Mouse (Mus musculus): Measurements from ENCODE around the gene Dmrt2. TPM values are rescaled to one million over a fixed set of nuclear protein-coding genes. Genes with fewer than 3 reads are reported as not detected.
A peak's percentile ranks its signal among the peaks of the same experiment; 100 is the strongest.

Dmrt2 gene
- total RNA-seq (2017), result 0.25 TPM in 1 of 2 replicates, not detected in the other

DNA sequence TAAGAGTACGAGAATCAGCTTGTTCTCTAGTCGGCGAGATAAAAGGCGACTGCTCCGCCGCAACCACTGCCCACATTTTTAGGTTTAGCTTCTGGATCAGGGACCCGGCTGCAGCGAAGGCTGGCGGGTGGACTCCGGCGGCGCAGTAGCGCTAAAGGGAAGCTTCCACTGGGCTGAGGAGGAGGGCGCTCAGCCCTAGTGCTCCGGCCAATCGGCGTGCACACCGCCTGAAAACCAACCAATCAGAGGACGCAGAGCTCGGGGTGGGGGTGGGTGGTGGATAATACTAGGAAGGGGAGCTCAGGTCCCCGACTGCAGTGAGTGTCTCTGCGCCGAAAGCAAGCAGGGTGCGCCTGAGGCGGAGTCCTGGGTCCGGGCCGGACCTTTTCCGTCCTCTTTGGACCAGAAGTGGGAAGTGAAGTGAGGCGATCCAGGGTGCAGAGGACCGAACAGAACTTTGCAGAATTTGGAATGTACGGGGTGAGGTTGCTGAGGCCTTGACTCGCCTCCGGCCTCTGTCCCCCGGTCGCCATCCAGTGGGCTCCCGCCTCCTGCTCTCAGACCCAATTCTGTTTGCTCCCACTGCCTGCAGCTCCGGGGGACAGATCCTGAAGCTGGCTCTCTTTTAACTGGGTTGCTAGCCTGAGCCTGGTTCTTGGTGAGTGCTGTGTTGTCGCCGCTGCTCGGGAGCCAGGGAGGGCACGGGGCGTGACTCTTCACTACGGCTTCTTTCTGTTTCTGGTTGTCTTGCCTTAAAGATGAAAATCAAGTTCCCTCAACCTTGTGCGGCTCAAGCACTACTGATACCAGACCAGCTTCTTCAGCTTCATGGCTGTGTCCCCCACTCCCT is at the start of gene Dmrt2:
Dmrt2 (plus strand) TSS at position 311 of the 850 bp plus-strand sequence.
- no peak for ATAC-seq (ENCODE audit: extremely low read depth, insufficient number of reproducible peaks, low FRiP score, poor library complexity, severe bottlenecking)

DNA sequence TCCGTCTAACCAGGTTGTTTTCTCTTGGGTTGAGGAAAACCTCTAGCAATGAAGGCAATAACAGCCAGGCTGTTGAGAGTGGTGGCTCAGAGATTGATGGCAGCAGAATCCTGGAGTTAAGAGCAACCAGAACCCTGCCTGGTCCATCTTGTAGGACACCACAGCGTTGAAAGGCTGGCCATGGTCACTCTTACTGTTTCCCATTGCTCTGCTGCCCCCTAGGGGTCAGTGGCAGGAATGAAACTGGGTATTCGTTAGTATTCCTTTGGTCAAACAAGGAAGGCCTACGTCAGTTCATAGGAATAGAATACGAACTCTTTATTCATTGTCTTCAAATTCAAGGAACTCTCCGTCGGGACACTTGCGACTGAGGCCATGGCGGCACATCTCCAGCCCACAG is 43.7 kb upstream of the Dmrt2 start:
- ATAC-seq (ENCODE audit: extremely low read depth, insufficient number of reproducible peaks, low FRiP score, poor library complexity, severe bottlenecking), result peak; percentile 48; the same call in 1 of the 2 replicates

DNA sequence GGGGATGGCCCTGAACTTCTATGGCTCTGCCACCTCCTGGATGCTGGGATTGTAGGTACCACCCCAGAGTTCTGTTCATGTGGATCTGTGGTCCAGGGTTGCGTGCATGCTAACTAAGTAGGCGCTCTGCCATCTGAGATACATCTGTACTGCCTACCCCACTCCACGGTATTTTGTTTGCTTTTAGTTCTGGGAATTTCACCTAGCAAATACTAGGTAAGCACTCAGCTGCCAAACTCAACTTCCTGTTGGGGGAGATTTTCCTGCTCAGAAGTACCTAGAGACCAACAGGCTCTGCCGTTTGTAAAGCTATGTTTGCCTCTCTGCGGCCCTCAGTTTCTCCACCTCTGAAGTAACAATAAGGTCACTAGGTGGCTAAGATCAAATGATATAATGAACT is 37.1 kb upstream of the Dmrt2 start:
- no peak for ATAC-seq (ENCODE audit: extremely low read depth, insufficient number of reproducible peaks, low FRiP score, poor library complexity, severe bottlenecking)

DNA sequence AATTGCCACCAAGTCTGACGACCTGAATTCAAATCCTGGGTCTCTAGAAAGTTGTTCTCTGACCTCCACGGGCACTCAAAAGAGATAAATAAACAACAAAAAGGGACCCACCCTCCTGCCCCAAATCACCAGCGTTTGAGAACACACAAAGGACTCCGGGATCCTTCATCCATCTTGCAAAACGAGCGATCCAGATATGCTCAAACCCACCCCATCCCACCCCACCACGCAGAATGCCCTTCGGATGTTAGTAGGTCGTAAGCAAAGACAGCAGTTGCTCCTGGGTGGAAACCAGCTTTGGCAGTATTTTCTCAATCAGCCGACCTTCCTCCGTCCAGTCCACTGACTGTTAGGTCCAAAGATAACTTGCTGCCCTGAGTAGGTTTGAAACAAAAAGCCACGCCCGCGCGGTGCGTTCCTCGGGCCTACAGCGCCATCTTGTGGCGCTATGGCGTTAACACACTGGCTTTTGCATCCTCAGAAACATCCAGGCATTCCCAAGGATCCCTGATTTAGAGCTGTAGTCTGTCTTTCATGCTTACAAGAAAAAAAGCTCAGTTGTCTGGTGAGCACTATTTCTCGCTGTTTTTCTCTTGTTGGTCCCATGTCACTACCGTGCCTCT is 36.5 kb upstream of the Dmrt2 start:
- no peak for ATAC-seq (ENCODE audit: extremely low read depth, insufficient number of reproducible peaks, low FRiP score, poor library complexity, severe bottlenecking)

DNA sequence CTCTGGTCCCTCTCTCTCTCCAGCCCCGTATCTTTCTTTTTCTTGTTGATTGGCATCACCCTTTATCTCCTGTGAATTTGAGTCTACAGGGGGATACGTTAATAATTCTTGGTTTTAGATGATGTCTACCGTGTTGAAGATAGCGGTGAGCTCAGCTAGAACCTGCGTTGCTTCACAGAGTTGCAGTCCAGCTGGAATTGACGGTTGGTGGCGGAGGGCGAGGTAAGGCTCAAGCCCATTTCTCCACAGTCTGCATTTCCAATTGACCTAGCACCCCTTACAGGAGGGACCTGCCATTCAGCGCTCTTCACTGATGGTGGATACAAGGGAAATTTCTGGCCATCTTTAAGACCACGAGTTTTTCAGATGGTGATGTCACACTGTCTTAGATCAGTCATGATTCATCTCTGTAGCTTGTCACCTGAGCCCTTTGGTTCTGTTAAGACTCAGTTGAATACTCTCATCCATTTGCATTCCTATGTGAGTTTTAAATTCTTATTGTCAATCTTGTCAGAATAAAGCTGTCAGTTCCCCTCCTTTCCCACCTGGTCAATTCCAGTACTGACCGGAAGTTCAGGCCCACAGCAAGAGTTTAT is 33.3 kb upstream of the Dmrt2 start:
- no peak for ATAC-seq (ENCODE audit: extremely low read depth, insufficient number of reproducible peaks, low FRiP score, poor library complexity, severe bottlenecking)

DNA sequence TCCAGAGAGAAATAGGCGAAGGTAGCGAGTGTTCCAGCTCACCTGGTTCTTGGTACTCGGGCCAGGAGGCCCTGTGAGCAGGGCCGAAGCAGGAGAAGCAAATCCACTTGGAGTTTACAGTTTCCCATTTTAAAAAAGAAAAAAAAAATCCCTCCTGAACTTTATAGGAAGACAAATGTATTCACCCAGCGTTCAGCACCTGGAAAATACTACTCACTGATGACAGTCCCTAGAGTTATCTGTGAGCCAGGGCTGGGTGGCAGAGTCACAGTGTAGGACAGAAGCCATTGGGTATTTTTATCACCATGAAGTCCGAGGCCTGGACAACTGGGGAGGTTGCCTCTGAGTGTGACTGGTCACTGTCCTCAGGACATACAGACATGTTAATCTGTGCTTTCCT is 30.4 kb upstream of the Dmrt2 start:
- no peak for ATAC-seq (ENCODE audit: extremely low read depth, insufficient number of reproducible peaks, low FRiP score, poor library complexity, severe bottlenecking)

DNA sequence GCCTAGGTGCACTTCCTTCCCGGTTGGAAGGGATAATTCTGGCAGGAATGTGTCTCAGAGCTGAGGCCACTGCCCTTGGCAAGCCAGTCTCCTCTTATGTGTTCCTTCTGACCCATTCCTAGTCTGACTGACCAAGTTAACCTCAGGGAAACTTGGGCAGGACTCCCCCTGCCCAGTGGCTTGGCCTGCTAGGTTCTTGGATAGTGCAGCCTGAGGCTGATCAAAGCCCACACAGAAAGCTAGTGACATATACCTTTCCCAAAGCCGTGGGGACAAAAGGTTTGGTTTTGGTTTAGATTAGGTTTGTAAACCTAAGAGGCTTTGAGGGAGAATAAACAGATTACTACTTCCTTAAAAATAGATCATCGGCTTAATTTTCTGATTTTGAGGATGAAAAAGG is 25.1 kb upstream of the Dmrt2 start:
- ATAC-seq (ENCODE audit: extremely low read depth, insufficient number of reproducible peaks, low FRiP score, poor library complexity, severe bottlenecking), result no peak

DNA sequence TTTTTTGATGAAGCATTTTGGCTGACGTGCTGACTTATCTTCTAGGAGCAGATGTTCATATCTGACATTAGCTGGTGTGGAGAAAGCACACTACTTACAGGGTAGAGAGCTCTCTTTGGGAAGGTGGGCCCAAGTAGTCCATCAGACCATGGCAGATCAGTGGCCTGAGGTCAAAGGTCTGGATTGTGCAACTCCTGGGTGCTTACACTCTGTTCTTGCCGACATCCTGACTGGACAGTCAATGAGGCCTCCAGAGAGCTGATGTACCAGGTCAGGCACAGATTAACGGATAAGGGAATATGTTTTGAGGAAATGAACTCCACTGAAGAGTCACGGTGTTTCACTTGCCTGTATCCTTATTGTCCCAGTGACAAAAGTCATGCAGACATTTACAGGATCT is 23.5 kb upstream of the Dmrt2 start:
- no peak for ATAC-seq (ENCODE audit: extremely low read depth, insufficient number of reproducible peaks, low FRiP score, poor library complexity, severe bottlenecking)

DNA sequence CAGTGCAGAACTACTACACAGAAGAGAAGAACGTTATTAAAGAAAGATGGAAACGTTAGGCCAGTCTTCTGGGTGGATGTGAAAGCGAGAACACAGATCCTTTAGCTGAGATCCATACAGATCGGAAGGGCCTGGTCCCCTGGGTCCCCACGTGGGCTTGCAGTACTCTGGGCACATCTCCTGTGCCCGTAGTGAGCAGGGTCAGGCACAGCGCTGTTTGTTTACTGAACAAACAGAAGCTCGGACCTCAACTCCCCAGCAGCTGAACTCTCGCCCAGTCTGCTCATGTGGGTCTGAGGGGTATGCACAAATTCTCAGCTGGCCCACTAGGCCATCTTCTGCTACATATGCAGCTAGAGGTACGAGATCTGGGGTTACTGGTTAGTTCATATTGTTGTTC is 21.7 kb upstream of the Dmrt2 start:
- ATAC-seq (ENCODE audit: extremely low read depth, insufficient number of reproducible peaks, low FRiP score, poor library complexity, severe bottlenecking), result no peak

DNA sequence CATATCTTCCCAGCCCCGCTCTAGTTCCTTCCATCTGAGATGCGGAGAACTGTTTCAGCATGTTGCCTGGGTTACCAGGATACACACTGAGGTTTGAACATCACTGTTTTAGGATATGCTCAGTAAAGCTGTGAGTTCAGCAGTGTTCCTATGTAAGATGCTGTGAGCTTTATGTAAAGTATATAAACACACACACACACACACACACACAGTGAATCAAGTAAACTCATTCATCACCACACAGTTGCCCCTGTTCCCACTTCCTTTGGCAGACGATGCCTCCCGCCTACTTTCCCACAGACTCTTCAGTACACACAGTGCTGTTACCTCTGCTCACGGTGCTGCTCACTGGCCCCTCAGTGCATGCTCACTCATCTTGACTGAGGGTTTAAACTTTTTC is 19.7 kb upstream of the Dmrt2 start:
- no peak for ATAC-seq (ENCODE audit: extremely low read depth, insufficient number of reproducible peaks, low FRiP score, poor library complexity, severe bottlenecking)

DNA sequence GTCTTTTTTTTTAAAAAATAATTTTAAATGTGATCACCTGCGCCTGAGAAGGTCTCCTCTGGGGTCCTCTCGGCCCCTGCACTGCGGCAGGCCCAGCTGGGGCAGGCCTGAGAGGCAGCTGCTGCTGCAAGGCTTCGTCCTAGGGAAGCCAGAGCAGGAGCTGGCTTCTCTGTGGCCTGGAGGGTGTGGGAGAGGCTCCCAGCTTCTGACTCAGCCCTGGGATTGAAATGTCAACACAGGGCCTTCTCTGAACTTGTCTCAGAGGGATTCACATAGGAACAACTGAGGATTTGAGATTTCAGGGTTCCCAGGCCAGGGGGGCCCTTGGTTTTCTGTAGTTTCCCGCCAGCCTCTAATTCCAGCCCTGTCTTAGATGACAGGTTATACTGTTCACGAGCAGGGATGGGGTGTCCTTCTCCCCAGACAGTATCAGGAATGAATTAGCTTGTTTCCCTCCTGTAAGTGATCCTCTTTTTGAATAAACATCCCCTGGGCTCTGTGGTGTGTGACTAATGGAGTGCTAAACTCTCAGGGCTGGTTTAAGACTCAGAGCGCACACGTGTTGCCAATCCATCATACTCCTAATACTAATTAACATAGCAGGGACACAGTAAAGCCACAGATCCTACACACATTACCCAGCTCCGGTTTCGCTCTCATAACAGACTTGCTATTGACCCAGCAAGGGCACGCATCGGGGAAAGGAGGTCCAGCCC is 18.0 kb upstream of the Dmrt2 start:
- no peak for ATAC-seq (ENCODE audit: extremely low read depth, insufficient number of reproducible peaks, low FRiP score, poor library complexity, severe bottlenecking)

DNA sequence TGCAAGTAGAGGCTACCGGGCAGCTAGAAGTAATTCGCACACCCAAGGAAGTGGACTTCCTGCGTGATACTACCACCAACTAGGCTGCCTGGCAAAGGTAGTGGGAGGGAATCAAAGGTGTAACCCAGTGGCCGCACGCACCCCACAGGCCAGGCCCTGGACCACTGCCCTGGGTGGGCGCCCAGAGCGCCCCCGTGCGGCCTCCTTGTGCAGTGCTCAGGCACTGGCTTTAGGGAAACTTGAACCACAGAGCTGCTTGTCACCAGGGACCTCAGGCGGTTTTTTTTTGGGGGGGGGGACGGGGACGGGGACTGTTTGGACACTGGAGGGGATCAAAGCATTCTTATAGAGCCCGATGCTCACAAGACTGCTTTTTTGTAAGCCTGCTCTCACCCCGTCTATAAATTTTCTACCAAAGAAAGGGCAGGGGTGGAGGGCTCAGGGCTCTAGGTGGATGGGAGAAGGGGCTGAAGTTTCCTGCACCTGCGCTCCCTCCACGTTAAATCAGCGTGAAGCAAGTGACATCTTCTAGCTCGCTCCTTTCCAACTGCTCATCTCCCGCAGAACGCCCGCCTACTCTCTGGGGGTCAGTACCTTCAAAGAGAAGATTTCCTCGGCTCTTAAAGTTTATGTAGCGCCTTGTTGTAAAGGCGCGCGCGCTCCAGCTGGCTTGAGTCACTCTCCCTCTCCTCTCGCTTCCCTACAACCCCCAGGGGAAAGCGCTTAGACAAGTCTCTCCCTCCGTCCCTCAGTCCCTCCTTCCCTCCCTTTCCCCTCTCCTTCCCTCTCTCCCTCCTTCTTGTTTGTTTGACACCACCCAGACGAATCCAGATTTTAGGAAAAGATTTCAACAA is 6.5 kb upstream of the Dmrt2 start:
- no peak for ATAC-seq (ENCODE audit: extremely low read depth, insufficient number of reproducible peaks, low FRiP score, poor library complexity, severe bottlenecking)

DNA sequence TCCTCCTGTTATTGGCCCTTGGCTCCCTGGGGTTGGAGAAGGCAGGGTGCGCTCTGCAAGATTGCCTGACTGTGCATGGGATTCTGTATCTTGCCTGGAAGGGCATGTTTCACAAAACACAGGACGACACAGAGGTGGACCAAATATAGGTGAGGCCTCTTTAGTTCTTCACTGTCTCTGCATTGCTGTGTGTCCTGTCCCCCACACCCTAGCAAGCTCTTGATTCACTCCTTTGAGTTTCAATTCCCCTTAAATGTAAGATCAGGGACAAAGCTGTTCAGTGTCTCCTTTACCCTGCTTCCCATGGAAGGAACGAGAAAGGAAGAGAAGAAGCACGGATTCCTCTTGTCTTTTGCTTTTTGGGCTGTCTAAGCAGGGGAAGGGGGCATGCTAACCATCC is 4.4 kb upstream of the Dmrt2 start:
- ATAC-seq (ENCODE audit: extremely low read depth, insufficient number of reproducible peaks, low FRiP score, poor library complexity, severe bottlenecking), result no peak

DNA sequence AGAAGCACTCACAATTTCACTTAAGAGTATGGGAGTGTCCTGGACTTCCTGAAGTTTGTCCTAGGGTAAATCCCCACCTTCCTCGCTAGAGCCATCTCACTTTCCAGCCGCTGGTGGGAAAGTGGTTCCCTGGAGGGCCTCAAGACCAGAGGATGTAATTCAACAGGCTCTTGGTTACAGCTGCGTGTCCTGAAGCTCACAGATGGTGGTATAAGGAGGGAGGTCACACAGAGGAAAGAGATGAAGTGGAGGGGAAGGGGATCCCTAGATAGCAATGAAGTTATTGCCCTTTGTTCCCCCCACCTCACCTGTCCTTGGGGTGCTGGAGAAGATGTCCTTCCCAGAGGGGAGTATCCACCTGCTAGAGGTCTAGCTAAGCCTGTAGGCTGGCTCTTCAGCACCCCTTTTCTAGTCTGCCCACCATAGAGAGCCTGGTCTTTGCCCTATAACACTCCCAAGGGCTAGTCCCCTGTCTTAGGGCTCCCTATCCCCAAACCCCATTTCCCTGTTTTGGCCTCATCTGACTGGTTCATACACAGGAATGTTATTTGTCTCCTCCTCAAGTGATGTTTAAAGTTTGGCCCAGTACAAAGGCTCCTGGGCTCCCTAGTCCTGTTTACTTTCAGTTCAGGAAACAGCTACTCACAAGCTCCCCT is 2.5 kb upstream of the Dmrt2 start:
- ATAC-seq (ENCODE audit: extremely low read depth, insufficient number of reproducible peaks, low FRiP score, poor library complexity, severe bottlenecking), result no peak

DNA sequence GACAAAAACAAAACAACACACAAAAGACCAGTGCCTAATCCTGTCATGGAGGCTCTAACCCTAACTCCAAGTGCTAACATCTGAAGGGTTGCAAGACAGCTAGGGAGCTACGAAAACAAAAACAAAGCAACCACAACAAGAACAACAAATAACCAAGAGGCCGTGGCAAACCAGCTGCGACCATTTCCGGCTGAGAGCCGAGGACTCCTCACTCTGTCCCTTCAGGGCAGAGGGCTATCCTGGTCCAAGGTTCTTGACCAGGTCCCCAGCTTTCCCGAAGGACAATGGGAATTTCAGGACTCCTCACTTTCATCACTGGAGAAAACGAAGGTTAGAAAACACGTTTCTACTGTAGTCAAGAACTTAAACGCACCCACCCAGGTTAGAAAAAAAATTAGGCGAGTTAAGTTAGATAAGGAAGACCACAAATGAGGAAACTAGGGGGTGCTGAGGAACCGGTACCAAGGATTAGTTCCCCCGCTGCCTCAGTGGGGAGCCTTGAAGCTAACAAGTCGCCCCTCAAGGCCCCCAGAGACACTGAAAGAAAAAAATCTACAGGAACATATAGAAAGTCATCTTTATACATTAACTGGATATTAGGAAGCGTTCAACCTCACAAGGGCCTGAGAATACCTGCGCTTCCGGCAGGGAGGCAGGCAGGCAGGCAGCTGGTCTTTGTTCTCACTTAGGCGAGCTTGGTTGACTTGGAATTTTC is 1.5 kb upstream of the Dmrt2 start:
- ATAC-seq (ENCODE audit: extremely low read depth, insufficient number of reproducible peaks, low FRiP score, poor library complexity, severe bottlenecking), result no peak

DNA sequence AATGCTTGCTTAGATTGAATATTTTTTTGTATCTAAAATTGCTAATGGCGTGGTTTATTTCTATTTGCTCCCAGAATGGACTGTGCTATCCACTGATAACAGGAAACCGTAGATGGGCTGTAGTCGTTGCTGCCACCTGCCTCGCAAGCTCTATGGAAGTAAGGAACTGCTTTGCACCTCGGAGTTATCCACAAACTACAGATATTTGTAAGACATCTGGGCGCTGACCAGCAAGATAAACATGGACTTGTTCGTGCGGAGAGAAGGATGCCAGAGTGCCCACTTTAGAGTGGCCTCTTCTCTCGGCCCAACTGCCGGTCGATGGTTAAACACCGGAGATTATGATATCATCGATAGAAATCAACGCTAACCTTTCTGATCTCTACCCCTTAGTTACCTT is 530 bp upstream of the Dmrt2 start:
- no peak for ATAC-seq (ENCODE audit: extremely low read depth, insufficient number of reproducible peaks, low FRiP score, poor library complexity, severe bottlenecking)

DNA sequence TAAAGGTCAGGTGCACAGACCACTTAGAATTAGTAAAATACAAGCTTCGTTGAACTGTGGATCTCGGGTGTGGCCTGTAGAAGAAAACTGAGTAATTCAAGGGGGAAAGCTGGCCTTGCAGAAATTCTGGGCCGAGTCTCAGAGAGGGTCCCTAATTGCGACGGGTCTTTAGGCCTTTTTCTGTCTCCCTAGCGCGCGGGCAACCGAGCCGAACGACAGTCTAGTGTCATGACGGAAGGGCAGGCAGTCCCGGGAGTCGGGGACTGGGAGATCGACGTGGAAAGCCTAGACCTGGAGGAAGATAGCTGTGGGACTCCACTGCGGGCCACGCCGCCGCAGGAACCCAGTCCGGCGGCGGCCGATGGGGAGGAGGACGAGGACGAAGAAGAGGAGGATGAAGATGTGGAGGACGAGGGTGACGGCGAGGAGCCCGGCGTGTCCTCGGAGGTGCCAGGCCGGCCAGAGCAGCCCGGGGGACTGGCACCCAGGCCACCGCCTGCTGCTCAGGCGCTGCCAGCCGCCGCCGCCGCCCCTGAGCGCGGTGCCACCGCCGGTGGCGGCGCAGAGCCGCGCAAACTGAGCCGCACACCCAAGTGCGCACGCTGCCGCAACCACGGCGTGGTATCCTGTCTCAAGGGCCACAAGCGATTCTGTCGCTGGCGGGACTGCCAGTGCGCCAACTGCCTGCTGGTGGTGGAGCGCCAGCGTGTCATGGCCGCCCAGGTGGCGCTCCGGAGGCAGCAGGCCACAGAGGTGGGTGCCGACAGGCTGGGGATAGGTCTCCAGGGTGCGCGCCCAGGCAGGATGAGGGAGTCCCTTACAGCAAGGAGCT is 1.2 kb downstream of the Dmrt2 start:
- no peak for ATAC-seq (ENCODE audit: extremely low read depth, insufficient number of reproducible peaks, low FRiP score, poor library complexity, severe bottlenecking)

Data from neutrophil, adult 5-6 weeks (primary cell).